Mouse (Mus musculus): ENCODE data around the gene Ugt1a9. TPM values are rescaled to one million over a fixed set of nuclear protein-coding genes. Genes with fewer than 3 reads are reported as not detected.
A peak's percentile ranks its signal among the peaks of the same experiment; 100 is the strongest.
"Not testable (repeated sequence)": the region's sequence is repeated elsewhere in the genome, so short reads cannot be mapped to it uniquely, and the experiment has no call there.

Gene Ugt1a9
- total RNA-seq, 2 experiments from 2014 or later, result not detected

GRCm38 (mm10) chr1:88213766-88214461 is 143.3 kb downstream of the Ugt1a9 start:
- Histone ChIP-seq H3K27ac (no peak overlapping the region), H3K4me3 (no peak overlapping the region)
- intact Hi-C loops (cut with DNase I), result no loop called here
- no peak for TF ChIP-seq CTCF (IDR thresholded peaks at IDR 0.05)
- DNase-seq, result peak; percentile 31

GRCm38 (mm10) chr1:88214462-88214952 is 143.9 kb downstream of the Ugt1a9 start:
- intact Hi-C loops (cut with DNase I), result no loop called here
- no peak for DNase-seq
- no peak for TF ChIP-seq CTCF (IDR thresholded peaks at IDR 0.05)
- Histone ChIP-seq H3K27ac (no peak overlapping the region), H3K4me3 (no peak overlapping the region)

- no peak for TF ChIP-seq CTCF (IDR thresholded peaks at IDR 0.05)
- no peak for DNase-seq
- H3K4me3 ChIP-seq, result no peak overlapping the region
- intact Hi-C loops (cut with DNase I), result no loop called here
- H3K27ac ChIP-seq, result no peak overlapping the region
These were observed 145.1 kb downstream of the Ugt1a9 start for GRCm38 (mm10) chr1:88215466-88216380.

GRCm38 (mm10) chr1:88216551-88216950 is 146.0 kb downstream of the Ugt1a9 start:
- H3K4me3 ChIP-seq, result no peak overlapping the region
- no peak for DNase-seq
- intact Hi-C loops (cut with DNase I), result no loop called here
- no peak overlapping the region for H3K27ac ChIP-seq
- TF ChIP-seq CTCF (IDR thresholded peaks at IDR 0.05), result no peak

- no peak for DNase-seq
- TF ChIP-seq CTCF (IDR thresholded peaks at IDR 0.05), result no peak
- Histone ChIP-seq H3K4me3 (no peak overlapping the region), H3K27ac (no peak overlapping the region)
- intact Hi-C loops (cut with DNase I), result no loop called here
These were observed 146.5 kb downstream of the Ugt1a9 start for GRCm38 (mm10) chr1:88217144-88217543.

GRCm38 (mm10) chr1:88217576-88217975 is 147.0 kb downstream of the Ugt1a9 start:
- intact Hi-C loops (cut with DNase I), result no loop called here
- no peak for TF ChIP-seq CTCF (IDR thresholded peaks at IDR 0.05)
- no peak for DNase-seq

GRCm38 (mm10) chr1:88218051-88218450 is 147.5 kb downstream of the Ugt1a9 start:
- Histone ChIP-seq H3K4me3 (no peak overlapping the region), H3K27ac (no peak overlapping the region)
- peak; percentile 20 for DNase-seq
- intact Hi-C loops (cut with DNase I), result no loop called here
- no peak for TF ChIP-seq CTCF (IDR thresholded peaks at IDR 0.05)

More at GRCm38 (mm10) chr1:88217576-88217975, 147.0 kb downstream of the Ugt1a9 start:
- Histone ChIP-seq H3K4me3 (no peak overlapping the region), H3K27ac (no peak overlapping the region)

- TF ChIP-seq CTCF (IDR thresholded peaks at IDR 0.05), result no peak
- DNase-seq, result no peak
- H3K27ac ChIP-seq, result no peak overlapping the region
- intact Hi-C loops (cut with DNase I), result no loop called here
- H3K4me3 ChIP-seq, result no peak overlapping the region
These were observed 148.0 kb downstream of the Ugt1a9 start for GRCm38 (mm10) chr1:88218591-88218990.

GRCm38 (mm10) chr1:88219054-88219453 is 148.5 kb downstream of the Ugt1a9 start:
- no peak for DNase-seq
- Histone ChIP-seq H3K27ac (no peak overlapping the region), H3K4me3 (no peak overlapping the region)
- TF ChIP-seq CTCF (IDR thresholded peaks at IDR 0.05), result no peak
- intact Hi-C loops (cut with DNase I), result no loop called here

GRCm38 (mm10) chr1:88220336-88220735 is 149.7 kb downstream of the Ugt1a9 start:
- intact Hi-C loops (cut with DNase I), result no loop called here
- no peak for DNase-seq
- Histone ChIP-seq H3K4me3 (no peak overlapping the region), H3K27ac (no peak overlapping the region)
- no peak for TF ChIP-seq CTCF (IDR thresholded peaks at IDR 0.05)

GRCm38 (mm10) chr1:88222216-88222615 is 151.6 kb downstream of the Ugt1a9 start:
- TF ChIP-seq CTCF (IDR thresholded peaks at IDR 0.05), result no peak
- intact Hi-C loops (cut with DNase I), result no loop called here
- Histone ChIP-seq H3K27ac (no peak overlapping the region), H3K4me3 (no peak overlapping the region)
- no peak for DNase-seq

GRCm38 (mm10) chr1:88223011-88223515 is 152.5 kb downstream of the Ugt1a9 start:
- DNase-seq; intact Hi-C loops (cut with DNase I); H3K27ac ChIP-seq; H3K4me3 ChIP-seq: not testable (repeated sequence)

- DNase-seq, result no peak
- intact Hi-C loops (cut with DNase I), result no loop called here
- Histone ChIP-seq H3K27ac (no peak overlapping the region), H3K4me3 (no peak overlapping the region)
- TF ChIP-seq CTCF (IDR thresholded peaks at IDR 0.05), result no peak
These were observed 153.0 kb downstream of the Ugt1a9 start for GRCm38 (mm10) chr1:88223591-88223990.

Data from gastrocnemius, adult 2 months (tissue).